Mouse (Mus musculus) liver, embryonic 14.5 days (tissue): ENCODE results near the gene Lsm3.

Experiments used
- CTCF ChIP-seq: IDR thresholded peaks from 2 replicates; pipeline ENCODE4 v1.5.1; 2016; ENCODE audit warnings: antibody characterized with exemption, low read depth, control low read depth
- EP300 ChIP-seq: IDR thresholded peaks from 2 replicates; pipeline ENCODE4 v1.6.1; 2016; ENCODE audit warnings: antibody characterized with exemption, low read depth

GRCm38 (mm10) chr6:91470712-91471111, 45.0 kb upstream of the Lsm3 start:
- TF ChIP-seq EP300 = no peak
- no peak for TF ChIP-seq CTCF
